Mouse (Mus musculus) embryonic facial prominence, embryonic 11.5 days (tissue): Measurements from ENCODE around the gene Akt2. TPM values are rescaled to one million over a fixed set of nuclear protein-coding genes. Genes with fewer than 3 reads are reported as not detected.
A peak's percentile ranks its signal among the peaks of the same experiment; 100 is the strongest.

ENCODE experiments used
- ATAC-seq: fragments of 200-750 bp; cut with Nextera tagmentation; replicated peaks from 2 replicates; pipeline ENCODE4 v1.8.0; 2017; ENCODE audit warnings: low read depth; ENCODE audit not compliant: insufficient number of reproducible peaks, low FRiP score, low TSS enrichment
- DNase-seq: peaks from one replicate; pipeline ENCODE4 v3.0.0-alpha.2; 2015; ENCODE audit warnings: low spot score
- H3K27ac ChIP-seq: fragments of 300-500 bp; sonication (generic); replicated peaks from 2 replicates; pipeline ENCODE4 v1.5.1; 2014; ENCODE audit warnings: mild to moderate bottlenecking, low read depth, low read length, control low read depth
- H3K27me3 ChIP-seq: fragments of 300-500 bp; sonication (generic); 2 replicates; pipeline ENCODE4 v1.6.1; 2014; ENCODE audit warnings: mild to moderate bottlenecking, low read length, moderate library complexity, mixed read lengths; ENCODE audit not compliant: control insufficient read depth, insufficient read depth
- H3K36me3 ChIP-seq: fragments of 300-500 bp; sonication (generic); replicated peaks from 2 replicates; pipeline ENCODE4 v1.6.1; 2014; ENCODE audit warnings: low read depth, mild to moderate bottlenecking, low read length, moderate library complexity, mixed read lengths; ENCODE audit not compliant: control insufficient read depth, insufficient read depth
- H3K4me1 ChIP-seq: fragments of 300-500 bp; sonication (generic); 2 replicates; pipeline ENCODE4 v1.6.1; 2014; ENCODE audit warnings: low read length, mixed read lengths; ENCODE audit not compliant: control insufficient read depth, insufficient read depth
- H3K4me2 ChIP-seq: fragments of 300-500 bp; sonication (generic); 2 replicates; pipeline ENCODE4 v1.6.1; 2014; ENCODE audit warnings: low read depth, mild to moderate bottlenecking, control low read depth, low read length, moderate library complexity
- H3K4me3 ChIP-seq: fragments of 300-500 bp; sonication (generic); 2 replicates; pipeline ENCODE4 v1.5.1; 2014; ENCODE audit warnings: low read depth, low read length, control low read depth
- H3K9ac ChIP-seq: fragments of 300-500 bp; sonication (generic); replicated peaks from 2 replicates; pipeline ENCODE4 v1.6.1; 2014; ENCODE audit warnings: mild to moderate bottlenecking, control low read depth, low read length
- H3K9me3 ChIP-seq: fragments of 300-500 bp; sonication (generic); replicated peaks from 2 replicates; pipeline ENCODE4 v1.6.1; 2016; ENCODE audit warnings: mild to moderate bottlenecking, low read length, inconsistent platforms, mixed read lengths; ENCODE audit not compliant: control insufficient read depth
- WGBS: fragments of 180-500 bp; shearing (Covaris S2); extraction: QIAGEN DNeasy Blood & Tissue Kit; methylation state at CpG from one replicate; pipeline ENCODE4 v1.1.7; 2014; 5-methylcytosine and 5-hydroxymethylcytosine counted together
- polyA plus RNA-seq: library from polyadenylated mRNA; unstranded; fragments of >200 nt; fragmentation: Nextera tagmentation; extraction: Ambion mirVana; gene quantifications from 2 replicates; pipeline ENCODE4 v1.2.1, GENCODE M21; 2014

The Akt2 gene
- polyA plus RNA-seq, 1 experiment from 2014 or later, result 82.8 TPM

DNA sequence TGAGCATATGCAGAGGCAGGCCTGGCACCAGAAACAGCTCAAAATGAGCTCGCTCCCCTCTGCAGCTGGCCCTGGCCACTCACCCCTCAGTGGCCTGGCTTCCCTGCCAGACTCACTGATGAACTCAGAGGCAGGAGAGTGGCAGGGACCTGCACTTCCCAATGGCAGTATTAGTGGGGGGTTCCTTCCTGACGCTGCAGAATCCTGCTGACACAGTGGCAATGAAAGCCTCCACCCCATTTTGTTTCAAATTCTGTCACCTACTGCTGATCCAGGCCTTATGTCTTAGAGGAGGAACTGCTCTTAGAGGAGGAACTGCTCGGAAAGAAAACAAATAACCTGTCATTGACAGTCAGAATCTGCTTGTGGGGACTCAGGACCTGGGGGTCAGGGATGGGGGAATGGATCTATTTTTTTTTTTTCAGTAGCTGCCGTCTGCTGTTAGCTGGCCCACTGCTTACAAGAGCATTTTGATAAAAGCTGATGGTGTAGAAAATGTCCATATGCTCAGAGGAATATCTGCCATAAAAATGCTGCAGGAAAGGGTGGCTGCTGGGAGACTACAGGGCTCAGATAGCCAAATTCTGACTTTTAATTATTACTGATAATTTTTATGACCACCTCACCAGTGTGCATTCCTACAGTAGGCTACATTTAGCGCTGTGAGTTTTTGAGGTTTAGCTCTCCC lies 13.5 kb downstream of the Akt2 start:
- DNase-seq (no peak), ATAC-seq (no peak)
- WGBS, result 55% methylated on average over 5 of the region's 5 CpGs
- H3K9ac ChIP-seq, result no peak overlapping the region
- no peaks in the 10 kb centered on the region; the same call in 1 of the 2 replicates for H3K4me1 ChIP-seq
- no peaks in the 10 kb centered on the region for H3K9me3 ChIP-seq
- H3K4me2 ChIP-seq, result no peak overlapping the region
- no peak overlapping the region for H3K4me3 ChIP-seq
- no peaks in the 10 kb centered on the region for H3K27me3 ChIP-seq
- no peak overlapping the region for H3K27ac ChIP-seq
- no peaks in the 10 kb centered on the region for H3K36me3 ChIP-seq

DNA sequence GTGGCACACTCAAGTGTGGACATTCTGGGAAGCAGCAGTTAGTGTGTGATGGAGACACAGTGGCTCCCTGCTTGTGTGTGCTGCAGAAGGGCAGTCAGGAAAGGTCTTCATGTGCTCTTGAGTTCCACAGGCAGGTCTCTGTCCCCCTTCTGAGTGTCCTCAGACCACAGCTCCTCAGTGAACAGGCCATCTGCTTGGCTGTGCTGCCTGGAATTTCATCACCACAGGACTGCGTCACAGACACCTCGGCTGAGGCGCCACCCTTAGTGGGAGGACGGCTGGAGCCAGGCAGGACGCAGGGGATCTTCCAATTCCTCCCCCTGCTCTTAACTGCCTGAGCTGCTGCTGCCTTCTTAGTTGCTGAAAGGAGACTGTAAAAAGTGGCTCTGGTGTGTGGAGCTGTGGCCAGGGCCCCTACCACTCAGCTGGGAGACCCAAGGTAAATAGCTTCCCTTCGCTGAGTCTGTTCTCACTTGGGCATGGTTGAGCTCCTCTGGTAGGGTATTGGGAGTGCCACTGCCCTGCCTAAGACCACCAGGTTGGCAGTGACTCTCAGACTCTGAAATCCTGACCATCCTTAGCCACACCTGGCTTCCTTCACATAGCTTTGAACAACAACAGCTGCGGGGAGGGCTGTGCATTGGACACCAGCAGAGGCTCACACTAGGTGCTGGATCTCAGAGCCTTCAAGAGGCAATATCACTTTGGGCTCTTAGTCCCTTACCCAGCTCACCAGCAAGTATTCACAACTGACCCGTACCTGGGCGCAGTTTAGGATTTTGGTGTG lies 14.3 kb downstream of the Akt2 start:
- H3K4me3 ChIP-seq, result no peak overlapping the region
- H3K27ac ChIP-seq, result no peak overlapping the region
- 79% methylated on average over 9 of the region's 9 CpGs for WGBS
- H3K27me3 ChIP-seq, result no peaks in the 10 kb centered on the region
- DNase-seq, result no peak
- H3K9me3 ChIP-seq, result no peaks in the 10 kb centered on the region
- 0 out of 2 replicates have a peak overlapping the region, but pooled peaks have one; percentile 5 for H3K9ac ChIP-seq
- no peaks in the 10 kb centered on the region; the same call in 1 of the 2 replicates for H3K4me1 ChIP-seq
- no peaks in the 10 kb centered on the region for H3K36me3 ChIP-seq
- ATAC-seq, result no peak
- H3K4me2 ChIP-seq, result no peak overlapping the region

DNA sequence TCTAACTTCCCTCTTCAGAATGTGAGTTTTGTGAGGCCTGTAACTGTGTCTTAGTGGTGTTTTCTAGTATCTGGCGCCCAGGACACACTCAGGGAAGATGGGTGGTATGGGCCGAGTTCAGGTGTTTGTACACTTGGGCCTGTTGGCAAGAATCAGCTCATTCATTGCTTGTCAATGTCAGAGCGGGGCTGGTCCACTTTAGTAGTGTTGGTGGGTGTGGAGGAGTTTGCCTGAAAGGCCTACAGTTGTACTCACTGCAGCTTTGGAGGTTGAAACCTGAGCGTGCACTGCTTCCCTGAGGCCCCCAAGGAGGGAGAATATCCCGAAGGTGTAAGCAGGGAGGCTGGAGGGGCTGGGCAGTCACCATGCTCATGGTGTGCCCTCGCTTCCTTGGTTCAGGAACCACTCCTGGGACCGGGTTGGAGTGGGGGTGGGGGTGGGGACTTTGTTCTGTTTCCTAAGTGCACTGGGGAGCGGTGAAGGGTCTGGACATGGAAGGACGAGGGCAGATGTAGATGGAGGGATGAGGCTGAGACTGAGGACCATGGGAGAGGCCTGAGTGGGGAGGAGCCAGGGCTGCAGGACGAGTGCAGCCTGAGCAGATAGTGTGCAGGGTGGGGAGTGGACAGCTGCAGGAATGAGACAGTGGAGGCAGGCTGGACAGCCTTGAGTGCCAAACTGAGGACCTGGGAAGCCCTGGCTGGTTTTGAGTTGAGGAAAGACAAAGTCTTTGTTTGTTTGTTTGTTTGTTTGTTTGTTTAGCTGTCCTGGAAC lies 15.3 kb downstream of the Akt2 start:
- H3K27ac ChIP-seq, result no peak overlapping the region
- H3K36me3 ChIP-seq, result no peaks in the 10 kb centered on the region
- H3K4me1 ChIP-seq, result no peaks in the 10 kb centered on the region; the same call in 1 of the 2 replicates
- ATAC-seq, result no peak; the same call in 1 of the 2 replicates
- H3K4me2 ChIP-seq, result no peak overlapping the region
- DNase-seq, result peak; percentile 23
- no peaks in the 10 kb centered on the region for H3K9me3 ChIP-seq
- 0 out of 2 replicates have a peak overlapping the region, but pooled peaks have one; percentile 28 for H3K9ac ChIP-seq
- H3K4me3 ChIP-seq, result no peak overlapping the region
- H3K27me3 ChIP-seq, result no peaks in the 10 kb centered on the region
- 58% methylated on average over 10 of the region's 10 CpGs for WGBS

DNA sequence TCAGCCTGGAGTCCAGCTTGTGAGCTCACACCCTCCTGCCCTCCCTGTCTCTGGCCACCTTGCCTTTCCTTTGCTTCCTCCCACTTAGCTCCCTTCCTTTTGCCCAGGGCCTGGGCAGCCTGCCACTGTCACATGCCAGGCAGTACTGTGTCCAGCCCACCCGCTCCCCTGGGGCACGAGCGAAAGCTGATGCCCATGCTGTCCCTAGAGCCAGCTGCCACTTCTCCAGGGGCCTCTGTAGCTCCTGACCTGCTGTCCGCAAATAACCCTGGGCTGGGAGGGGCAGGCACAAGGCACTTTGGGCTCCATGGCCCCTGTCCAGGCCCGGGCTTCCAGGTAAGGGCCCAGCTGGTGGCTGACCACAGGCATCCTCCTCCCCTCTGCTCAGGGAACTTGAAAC lies 16.2 kb downstream of the Akt2 start:
- H3K4me3 ChIP-seq, result no peak overlapping the region
- no peak for DNase-seq
- H3K9me3 ChIP-seq, result no peaks in the 10 kb centered on the region
- no peak for ATAC-seq
- H3K36me3 ChIP-seq, result no peaks in the 10 kb centered on the region
- H3K27ac ChIP-seq, result no peak overlapping the region
- 68% methylated on average over 5 of the region's 5 CpGs for WGBS
- no peak overlapping the region for H3K4me2 ChIP-seq
- no peaks in the 10 kb centered on the region for H3K27me3 ChIP-seq
- no peak overlapping the region for H3K9ac ChIP-seq
- no peaks in the 10 kb centered on the region; the same call in 1 of the 2 replicates for H3K4me1 ChIP-seq

DNA sequence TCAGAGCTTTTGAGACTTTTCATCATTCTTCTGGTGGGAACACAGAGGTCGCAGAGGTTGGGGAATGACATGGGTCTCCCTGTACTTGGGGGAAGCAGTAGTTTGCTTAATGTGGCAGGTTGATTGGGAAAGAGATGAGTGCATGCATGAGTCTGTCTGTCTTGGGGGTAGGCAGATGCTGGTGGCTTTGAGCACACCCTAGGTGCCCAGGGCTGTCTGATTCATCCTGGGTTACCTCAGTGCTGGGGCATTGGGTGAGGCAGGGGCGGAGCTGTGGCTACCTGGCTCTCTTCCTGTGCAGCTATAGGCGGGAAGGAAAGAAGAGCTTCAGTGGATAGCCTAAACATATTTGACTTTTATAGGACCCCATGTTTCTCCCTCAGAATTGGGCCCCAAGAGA lies 16.8 kb downstream of the Akt2 start:
- Histone ChIP-seq H3K36me3 (no peaks in the 10 kb centered on the region), H3K9me3 (no peaks in the 10 kb centered on the region), H3K27me3 (no peaks in the 10 kb centered on the region), H3K27ac (no peak overlapping the region), H3K9ac (no peak overlapping the region), H3K4me3 (no peak overlapping the region), H3K4me1 (no peaks in the 10 kb centered on the region; the same call in 1 of the 2 replicates), H3K4me2 (no peak overlapping the region)
- no peak for DNase-seq
- ATAC-seq, result no peak
- WGBS, result 91% methylated on average over 3 of the region's 3 CpGs

DNA sequence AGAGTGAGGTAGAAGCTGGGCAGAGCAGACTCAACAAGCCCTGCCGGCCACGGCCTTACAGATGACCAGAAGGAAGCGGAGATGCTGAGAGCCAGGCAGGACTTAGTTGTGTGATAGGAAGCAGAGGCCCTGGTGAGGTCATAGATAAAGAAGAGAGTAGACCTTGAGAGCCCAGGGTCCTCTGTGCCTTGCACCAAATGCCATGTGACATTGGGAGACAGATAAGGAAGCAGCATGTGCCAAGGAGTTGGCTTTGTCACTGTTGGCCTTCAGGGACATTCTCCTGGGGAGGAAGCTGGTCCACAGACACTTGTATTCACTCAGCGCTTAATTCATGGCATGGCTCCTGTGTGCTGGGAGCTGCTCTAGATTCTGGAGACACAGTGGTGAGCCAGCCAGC lies 17.9 kb downstream of the Akt2 start:
- Histone ChIP-seq H3K36me3 (no peaks in the 10 kb centered on the region), H3K9me3 (no peaks in the 10 kb centered on the region), H3K27me3 (no peaks in the 10 kb centered on the region), H3K4me2 (no peak overlapping the region), H3K4me3 (no peak overlapping the region), H3K9ac (no peak overlapping the region), H3K4me1 (no peaks in the 10 kb centered on the region; the same call in 1 of the 2 replicates), H3K27ac (no peak overlapping the region)
- DNase-seq (no peak), ATAC-seq (no peak)
- WGBS, result 92% methylated on average over 4 of the region's 4 CpGs

DNA sequence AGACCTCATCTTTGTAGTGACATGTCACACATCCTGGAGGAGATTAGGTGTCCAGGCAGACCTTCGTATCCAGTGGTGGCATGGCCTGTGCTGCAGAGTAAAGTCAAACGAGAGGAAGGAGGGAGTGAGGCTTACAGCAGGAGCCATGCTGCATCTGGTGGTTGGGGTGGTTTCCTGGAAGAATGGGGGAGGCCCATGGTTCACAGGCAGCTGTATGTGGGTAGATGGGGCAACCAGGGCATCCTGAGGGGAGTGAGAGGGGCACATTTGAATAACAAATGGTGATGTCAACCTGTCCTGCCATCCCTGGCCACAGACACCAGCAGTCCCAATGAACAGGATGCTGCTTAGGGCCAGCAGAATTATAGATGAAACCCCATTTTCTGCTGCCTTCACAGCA lies 18.3 kb downstream of the Akt2 start:
- H3K27me3 ChIP-seq, result no peaks in the 10 kb centered on the region
- H3K27ac ChIP-seq, result no peak overlapping the region
- no peaks in the 10 kb centered on the region for H3K4me1 ChIP-seq
- no peak overlapping the region for H3K4me3 ChIP-seq
- no peaks in the 10 kb centered on the region for H3K36me3 ChIP-seq
- no peak overlapping the region for H3K4me2 ChIP-seq
- H3K9me3 ChIP-seq, result no peaks in the 10 kb centered on the region
- DNase-seq (no peak), ATAC-seq (no peak)
- no peak overlapping the region for H3K9ac ChIP-seq
- WGBS, result 82% methylated on average over 2 of the region's 2 CpGs
